Mouse (Mus musculus) ES-CJ7 (cell line): ENCODE measurements around the gene Olfr680-ps1.
"Not testable (repeated sequence)": the region's sequence is repeated elsewhere in the genome, so short reads cannot be mapped to it uniquely, and the experiment has no call there.

Experiments
- DNase-seq: peaks from one replicate; pipeline ENCODE4 v3.0.0; 2011; ENCODE audit warnings: low read depth, low spot score

Olfr680-ps1 gene

DNA sequence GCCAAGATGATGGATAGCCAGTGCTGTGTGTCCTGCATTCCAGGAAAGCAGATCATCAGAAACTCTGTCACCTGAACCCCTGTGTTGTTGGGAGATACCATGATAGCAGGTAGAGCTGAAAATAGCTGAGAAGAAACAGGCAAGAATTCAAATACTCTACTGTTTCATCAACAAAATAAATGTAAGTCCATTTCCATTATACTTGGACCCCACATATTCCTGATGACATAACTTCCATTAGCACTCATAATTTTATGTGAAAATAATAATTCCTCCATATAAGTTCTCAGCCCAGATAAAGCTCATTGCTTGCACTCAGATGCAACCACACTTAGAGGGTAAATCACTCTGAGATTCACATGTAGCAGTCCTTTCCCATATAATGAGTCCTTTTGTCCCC lies at the start of gene Olfr680-ps1:
Gene Olfr680-ps1 (minus strand): TSS at position 101 of the 400 bp plus-strand sequence.
- DNase-seq = not testable (repeated sequence)

DNA sequence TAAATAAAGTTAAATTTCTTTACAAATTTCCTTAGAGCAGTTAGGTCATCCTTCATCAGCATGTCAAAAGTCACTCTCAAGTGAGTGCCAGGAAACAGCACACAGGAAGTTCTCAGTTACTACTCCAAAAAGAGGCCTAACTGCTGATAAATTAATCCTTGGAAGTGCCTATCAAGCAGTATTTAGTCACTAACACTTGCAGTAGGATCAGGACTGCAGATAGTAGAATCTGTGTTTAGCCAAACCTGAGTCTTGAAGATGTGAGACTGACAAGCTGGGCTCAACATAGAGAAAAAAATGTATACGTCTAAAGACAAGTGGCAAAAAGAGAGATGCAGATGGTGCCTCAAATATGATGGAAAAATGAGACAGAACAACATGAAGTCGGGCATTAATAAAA lies 48.7 kb upstream of the Olfr680-ps1 start:
- no peak for DNase-seq

DNA sequence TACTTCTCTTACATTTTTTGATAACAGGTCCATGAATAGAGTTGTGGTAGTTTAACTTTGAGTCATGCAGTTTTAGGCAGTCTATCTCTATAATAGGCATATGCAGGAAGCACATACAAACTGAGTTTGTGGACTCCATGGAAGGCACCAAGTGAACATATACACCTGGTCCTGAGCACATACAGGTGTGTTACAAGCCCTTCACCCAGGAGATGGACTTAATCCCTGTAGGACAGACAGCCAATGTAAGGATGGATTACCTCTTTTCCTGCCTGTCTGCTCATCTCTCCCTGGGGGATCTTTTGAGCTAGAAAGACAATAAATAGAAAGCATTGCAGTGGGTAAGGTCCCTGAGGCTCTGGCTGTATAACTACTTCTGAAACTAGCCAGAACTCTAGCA lies 23.9 kb upstream of the Olfr680-ps1 start, which contains the start of gene Olfr681:
Gene Olfr681 (plus strand): TSS at position 301 of the 400 bp plus-strand sequence.
- DNase-seq = no peak

DNA sequence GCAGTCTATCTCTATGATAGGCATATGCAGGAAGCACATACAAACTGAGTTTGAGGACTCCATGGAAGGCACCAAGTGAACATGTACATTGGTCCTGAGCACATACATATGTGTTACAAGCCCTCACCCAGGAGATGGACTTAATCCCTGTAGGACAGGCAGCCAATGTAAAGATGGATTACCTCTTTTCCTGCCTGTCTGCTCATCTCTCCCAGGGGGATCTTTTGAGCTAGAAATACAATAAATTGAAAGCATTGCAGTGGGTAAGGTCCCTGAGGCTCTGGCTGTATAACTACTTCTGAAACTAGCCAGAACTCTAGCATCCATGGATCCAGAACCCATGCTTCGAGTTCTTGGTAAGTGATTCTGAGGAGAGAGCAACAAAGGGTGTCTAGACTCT lies 11.7 kb downstream of the Olfr680-ps1 start, which contains the start of gene Olfr679:
Gene Olfr679 (plus strand): TSS at position 301 of the 400 bp plus-strand sequence.
- DNase-seq = no peak

DNA sequence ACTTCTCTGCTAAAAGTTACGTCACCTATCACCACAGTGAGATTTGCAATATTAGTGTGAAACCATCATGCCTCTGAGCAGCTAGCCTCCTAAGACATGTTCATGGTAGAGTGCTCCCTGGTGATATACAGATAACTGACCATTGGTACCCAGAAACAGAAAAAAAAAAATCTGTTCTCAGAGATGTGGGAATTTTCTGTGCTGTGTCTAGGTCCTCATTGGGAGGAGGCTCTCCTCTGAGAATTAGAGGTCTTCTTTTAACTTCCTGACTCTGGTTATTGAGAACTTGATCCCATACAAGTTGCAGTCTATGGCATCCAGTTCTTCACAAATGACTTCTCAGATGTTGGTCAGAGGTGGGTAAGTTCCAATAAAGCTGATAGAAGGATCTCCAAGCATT lies 28.4 kb downstream of the Olfr680-ps1 start, which contains the start of gene Olfr678:
Gene Olfr678 (plus strand): TSS at position 301 of the 400 bp plus-strand sequence.
- no peak for DNase-seq

DNA sequence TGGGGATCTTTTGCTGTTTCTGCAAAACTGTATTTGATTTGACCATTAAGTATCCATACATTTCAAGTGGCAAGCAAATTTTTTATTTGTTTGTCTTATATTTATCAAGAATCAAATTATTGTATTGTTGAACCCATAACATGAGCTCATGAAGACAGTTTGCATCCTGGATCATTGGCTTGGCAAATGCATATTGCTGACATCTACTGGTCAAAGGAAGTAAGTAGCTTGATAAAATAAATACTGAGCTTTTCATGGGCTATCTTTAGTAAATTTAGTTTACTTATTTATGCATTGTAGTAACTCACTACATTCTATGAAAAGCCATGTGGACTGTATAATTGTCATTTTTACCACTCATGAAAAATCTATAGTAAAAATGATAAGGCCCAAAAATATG lies 33.7 kb downstream of the Olfr680-ps1 start:
- DNase-seq = no peak
